Mouse (Mus musculus): ENCODE results near the gene Nrl. TPM values are rescaled to one million over a fixed set of nuclear protein-coding genes. Genes with fewer than 3 reads are reported as not detected.

Nrl gene
- polyA plus RNA-seq, 2 experiments: 0.06 TPM; not detected in 1

GRCm38 (mm10) chr14:55509540-55509939, 15.2 kb downstream of the Nrl start:
- TF ChIP-seq POLR2A (IDR thresholded peaks at IDR 0.05; ENCODE audit: borderline replicate concordance, extremely low read depth, insufficient read depth, insufficient read length): no peak
- DNase-seq (ENCODE audit: low spot score) (no peak), ATAC-seq (ENCODE audit: low FRiP score, low read depth) (no peak)
- H3K4me1 ChIP-seq (ENCODE audit: control insufficient read depth, insufficient read depth, low read length): no peaks in the 10 kb centered on the region; the same call in 1 of the 2 replicates
- H3K4me3 ChIP-seq (replicated peaks; ENCODE audit: low read length): no peak overlapping the region
- no peak overlapping the region for H3K27ac ChIP-seq (replicated peaks; ENCODE audit: low read depth, low read length)
- H3K27me3 ChIP-seq (ENCODE audit: control insufficient read depth, insufficient read depth, low read length): no peaks in the 10 kb centered on the region
- H3K36me3 ChIP-seq (ENCODE audit: control insufficient read depth, insufficient read depth, low read length): no peaks in the 10 kb centered on the region
- no peak overlapping the region for H3K9ac ChIP-seq (ENCODE audit: low read depth, low read length, severe bottlenecking)
- H3K9me3 ChIP-seq (ENCODE audit: control insufficient read depth, low read length): no peaks in the 10 kb centered on the region
- 78% methylated on average over 10 of the region's 10 CpGs for WGBS
- no peak overlapping the region for H3K4me2 ChIP-seq (replicated peaks; ENCODE audit: low read depth, low read length, severe bottlenecking)

DNA sequence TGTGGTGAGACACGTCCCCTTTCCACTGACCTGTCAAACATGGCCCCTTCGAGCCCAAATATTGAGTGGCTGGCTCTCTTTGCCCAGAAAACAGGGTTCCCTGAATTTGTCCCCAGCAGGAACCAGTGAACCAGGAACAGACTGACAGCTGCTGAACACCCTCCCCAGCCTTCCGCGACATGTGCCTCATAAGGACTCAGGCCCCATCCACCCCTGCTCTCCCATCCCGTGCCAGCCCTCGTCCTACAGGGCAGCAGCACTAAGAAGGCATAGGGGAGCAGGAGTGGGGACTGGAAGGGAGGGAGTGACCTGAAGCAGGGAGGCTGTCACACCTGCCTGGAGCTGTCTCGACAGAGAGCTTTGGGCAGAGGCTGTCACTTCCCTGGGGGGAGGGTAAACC, 17.0 kb downstream of the Nrl start:
- Histone ChIP-seq H3K4me3 (replicated peaks; ENCODE audit: low read length) (no peak overlapping the region), H3K36me3 (ENCODE audit: control insufficient read depth, insufficient read depth, low read length) (no peaks in the 10 kb centered on the region), H3K9me3 (ENCODE audit: control insufficient read depth, low read length) (no peaks in the 10 kb centered on the region), H3K4me2 (replicated peaks; ENCODE audit: low read depth, low read length, severe bottlenecking) (no peak overlapping the region), H3K9ac (ENCODE audit: low read depth, low read length, severe bottlenecking) (no peak overlapping the region), H3K27ac (replicated peaks; ENCODE audit: low read depth, low read length) (no peak overlapping the region), H3K4me1 (ENCODE audit: control insufficient read depth, insufficient read depth, low read length) (no peaks in the 10 kb centered on the region; the same call in 1 of the 2 replicates), H3K27me3 (ENCODE audit: control insufficient read depth, insufficient read depth, low read length) (no peaks in the 10 kb centered on the region)
- ATAC-seq (ENCODE audit: low FRiP score, low read depth) (no peak), DNase-seq (ENCODE audit: low spot score) (no peak)
- WGBS: 43% methylated on average over 7 of the region's 7 CpGs
- TF ChIP-seq POLR2A (IDR thresholded peaks at IDR 0.05; ENCODE audit: borderline replicate concordance, extremely low read depth, insufficient read depth, insufficient read length): no peak

DNA sequence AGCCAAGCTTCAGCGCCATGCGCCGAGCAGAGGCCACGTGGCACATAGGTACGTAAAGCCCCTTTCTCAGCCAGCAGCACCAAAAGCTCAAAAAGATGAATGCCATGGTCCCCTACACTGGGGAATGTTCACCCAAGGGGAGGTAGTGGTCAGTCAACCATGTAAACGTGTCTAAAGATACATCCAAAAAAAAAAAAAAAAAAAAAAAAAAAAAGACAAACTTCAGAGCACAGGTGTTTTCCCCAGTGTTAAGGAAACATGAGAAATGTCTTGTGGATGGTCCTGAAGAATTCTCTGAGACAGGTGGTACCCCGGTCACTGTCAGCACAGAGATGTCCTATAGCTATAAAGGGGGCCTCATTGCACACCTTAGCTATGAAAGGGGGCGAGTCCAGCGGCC, 19.2 kb downstream of the Nrl start:
- Histone ChIP-seq H3K4me3 (replicated peaks; ENCODE audit: low read length) (no peak overlapping the region), H3K27me3 (ENCODE audit: control insufficient read depth, insufficient read depth, low read length) (no peaks in the 10 kb centered on the region), H3K4me2 (replicated peaks; ENCODE audit: low read depth, low read length, severe bottlenecking) (no peak overlapping the region), H3K9ac (ENCODE audit: low read depth, low read length, severe bottlenecking) (no peak overlapping the region), H3K36me3 (ENCODE audit: control insufficient read depth, insufficient read depth, low read length) (no peaks in the 10 kb centered on the region), H3K27ac (replicated peaks; ENCODE audit: low read depth, low read length) (no peak overlapping the region), H3K4me1 (ENCODE audit: control insufficient read depth, insufficient read depth, low read length) (no peaks in the 10 kb centered on the region; the same call in 1 of the 2 replicates), H3K9me3 (ENCODE audit: control insufficient read depth, low read length) (no peaks in the 10 kb centered on the region)
- DNase-seq (ENCODE audit: low spot score) (no peak), ATAC-seq (ENCODE audit: low FRiP score, low read depth) (no peak)
- 91% methylated on average over 9 of the region's 9 CpGs for WGBS
- TF ChIP-seq POLR2A (IDR thresholded peaks at IDR 0.05; ENCODE audit: borderline replicate concordance, extremely low read depth, insufficient read depth, insufficient read length): no peak

GRCm38 (mm10) chr14:55497449-55497821, 27.3 kb downstream of the Nrl start:
- peak; percentile 82 for DNase-seq (ENCODE audit: low spot score)
- ATAC-seq (ENCODE audit: low FRiP score, low read depth): peak; percentile 62; the same call in 1 of the 2 replicates
- Histone ChIP-seq H3K36me3 (ENCODE audit: control insufficient read depth, insufficient read depth, low read length) (0 out of 2 replicates have a peak, but pooled peaks cover 3% of the 10 kb centered on the region), H3K9me3 (ENCODE audit: control insufficient read depth, low read length) (no peaks in the 10 kb centered on the region), H3K27ac (replicated peaks; ENCODE audit: low read depth, low read length) (no peak overlapping the region), H3K4me2 (replicated peaks; ENCODE audit: low read depth, low read length, severe bottlenecking) (no peak overlapping the region), H3K4me1 (ENCODE audit: control insufficient read depth, insufficient read depth, low read length) (no peaks in the 10 kb centered on the region), H3K27me3 (ENCODE audit: control insufficient read depth, insufficient read depth, low read length) (no peaks in the 10 kb centered on the region), H3K4me3 (replicated peaks; ENCODE audit: low read length) (no peak overlapping the region), H3K9ac (ENCODE audit: low read depth, low read length, severe bottlenecking) (no peak overlapping the region)
- TF ChIP-seq POLR2A (IDR thresholded peaks at IDR 0.05; ENCODE audit: borderline replicate concordance, extremely low read depth, insufficient read depth, insufficient read length): no peak
- 34% methylated on average over 6 of the region's 6 CpGs for WGBS

- Histone ChIP-seq H3K9me3 (ENCODE audit: control insufficient read depth, low read length) (no peaks in the 10 kb centered on the region), H3K36me3 (ENCODE audit: control insufficient read depth, insufficient read depth, low read length) (0 out of 2 replicates have a peak, but pooled peaks cover 3% of the 10 kb centered on the region), H3K27ac (replicated peaks; ENCODE audit: low read depth, low read length) (no peak overlapping the region), H3K4me3 (replicated peaks; ENCODE audit: low read length) (no peak overlapping the region), H3K4me1 (ENCODE audit: control insufficient read depth, insufficient read depth, low read length) (no peaks in the 10 kb centered on the region), H3K4me2 (replicated peaks; ENCODE audit: low read depth, low read length, severe bottlenecking) (no peak overlapping the region), H3K27me3 (ENCODE audit: control insufficient read depth, insufficient read depth, low read length) (no peaks in the 10 kb centered on the region), H3K9ac (ENCODE audit: low read depth, low read length, severe bottlenecking) (no peak overlapping the region)
- TF ChIP-seq POLR2A (IDR thresholded peaks at IDR 0.05; ENCODE audit: borderline replicate concordance, extremely low read depth, insufficient read depth, insufficient read length): no peak
- WGBS: 61% methylated on average over 13 of the region's 16 CpGs
- no peak for DNase-seq (ENCODE audit: low spot score)
- no peak for ATAC-seq (ENCODE audit: low FRiP score, low read depth)
These were observed 27.9 kb downstream of the Nrl start for GRCm38 (mm10) chr14:55496761-55497448.

All from limb, embryonic 14.5 days (tissue).